Mouse (Mus musculus) olfactory bulb, adult 2 months (tissue): ENCODE results near the gene Ccm2.

Experiments used
- CTCF ChIP-seq: fragments of 200-500 bp; IDR thresholded peaks from 2 replicates; pipeline ENCODE4 v1.5.1; 2012; ENCODE audit warnings: low read depth, mild to moderate bottlenecking, low read length, moderate library complexity; ENCODE audit not compliant: insufficient read depth
- POLR2A ChIP-seq: fragments of 200-500 bp; IDR thresholded peaks from 2 replicates; pipeline ENCODE4 v1.6.1; 2012; ENCODE audit warnings: mild to moderate bottlenecking, low read depth, low read length, moderate library complexity; ENCODE audit not compliant: insufficient read depth

DNA sequence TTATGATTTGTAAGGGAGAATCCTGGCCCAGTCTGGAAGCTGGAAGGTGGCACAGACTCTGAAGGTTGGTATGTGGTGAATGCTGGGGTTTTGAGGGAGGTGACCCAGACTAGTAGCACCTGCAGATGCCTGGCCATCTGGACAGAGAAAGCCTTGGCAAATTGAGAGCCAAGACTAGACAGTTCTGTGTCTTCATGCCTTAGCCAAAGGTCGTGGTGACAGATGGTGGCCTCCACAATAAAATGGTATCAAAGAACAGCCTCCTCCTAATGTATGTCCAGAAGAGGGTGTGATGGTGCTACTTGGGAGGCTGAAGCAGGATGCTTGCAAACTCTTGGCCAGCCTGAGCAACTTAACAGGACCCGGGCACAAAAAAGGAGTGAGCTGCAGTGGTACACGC lies 42.5 kb upstream of the Ccm2 start:
- TF ChIP-seq CTCF (no peak), POLR2A (no peak)
